Mouse (Mus musculus): ENCODE measurements around the gene Gata2. TPM values are rescaled to one million over a fixed set of nuclear protein-coding genes. Genes with fewer than 3 reads are reported as not detected.

Gata2 gene
- polyA plus RNA-seq, 1 experiment from 2014 or later = 3.4 TPM

- no peak overlapping the region for H3K4me2 ChIP-seq (replicated peaks; ENCODE audit: low read depth)
- H3K36me3 ChIP-seq (ENCODE audit: control insufficient read depth, insufficient read depth, low read length) = no peaks in the 10 kb centered on the region
- H3K4me3 ChIP-seq (ENCODE audit: low read depth, low read length) = no peak overlapping the region
- peaks cover 38% of the 10 kb centered on the region for H3K27me3 ChIP-seq (ENCODE audit: control insufficient read depth, insufficient read depth, low read length)
- no peak overlapping the region for H3K9ac ChIP-seq (ENCODE audit: low read length)
- no peak for ATAC-seq (ENCODE audit: low FRiP score, low TSS enrichment)
- H3K4me1 ChIP-seq (replicated peaks; ENCODE audit: control insufficient read depth, insufficient read depth) = no peaks in the 10 kb centered on the region; the same call in 1 of the 2 replicates
- H3K27ac ChIP-seq (replicated peaks) = no peak overlapping the region
- WGBS = 31% methylated on average over 4 of the region's 4 CpGs
- no peaks in the 10 kb centered on the region for H3K9me3 ChIP-seq (ENCODE audit: control insufficient read depth, low read length)
- DNase-seq (ENCODE audit: low spot score) = no peak
- no peak for TF ChIP-seq EP300 (optimal IDR thresholded peaks at IDR 0.05)
- TF ChIP-seq CTCF (IDR thresholded peaks at IDR 0.05; ENCODE audit: low read depth) = no peak
Measured at GRCm38 (mm10) chr6:88191411-88192070, 2.1 kb upstream of the Gata2 start.

DNA sequence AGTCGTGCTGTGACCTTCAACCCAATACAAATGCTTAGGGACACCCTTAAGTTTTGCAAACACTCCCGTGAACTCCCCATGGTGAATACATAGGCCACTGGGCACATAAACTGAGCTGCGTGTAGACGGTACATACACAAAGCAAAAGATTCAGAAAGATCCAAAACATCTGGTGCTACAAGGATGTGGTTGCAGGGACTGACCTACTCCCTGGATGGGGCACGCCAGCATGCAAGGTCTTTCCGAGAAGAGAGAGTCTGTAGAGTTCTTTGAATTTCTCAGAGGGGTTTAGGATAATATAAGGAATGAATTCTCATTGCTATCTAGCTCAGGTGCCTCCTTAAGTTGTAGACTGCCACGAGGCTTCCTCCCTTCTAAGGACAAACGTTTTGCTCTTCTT, 935 bp upstream of the Gata2 start:
- Histone ChIP-seq H3K27me3 (ENCODE audit: control insufficient read depth, insufficient read depth, low read length) (peaks cover 44% of the 10 kb centered on the region), H3K4me3 (ENCODE audit: low read depth, low read length) (no peak overlapping the region), H3K9ac (ENCODE audit: low read length) (no peak overlapping the region), H3K36me3 (ENCODE audit: control insufficient read depth, insufficient read depth, low read length) (no peaks in the 10 kb centered on the region), H3K27ac (replicated peaks) (no peak overlapping the region), H3K4me2 (replicated peaks; ENCODE audit: low read depth) (no peak overlapping the region), H3K9me3 (ENCODE audit: control insufficient read depth, low read length) (no peaks in the 10 kb centered on the region), H3K4me1 (replicated peaks; ENCODE audit: control insufficient read depth, insufficient read depth) (peaks cover 4% of the 10 kb centered on the region)
- TF ChIP-seq CTCF (IDR thresholded peaks at IDR 0.05; ENCODE audit: low read depth) (no peak), EP300 (optimal IDR thresholded peaks at IDR 0.05) (no peak)
- no peak for ATAC-seq (ENCODE audit: low FRiP score, low TSS enrichment)
- no peak for DNase-seq (ENCODE audit: low spot score)
- WGBS = 31% methylated on average over 8 of the region's 8 CpGs

DNA sequence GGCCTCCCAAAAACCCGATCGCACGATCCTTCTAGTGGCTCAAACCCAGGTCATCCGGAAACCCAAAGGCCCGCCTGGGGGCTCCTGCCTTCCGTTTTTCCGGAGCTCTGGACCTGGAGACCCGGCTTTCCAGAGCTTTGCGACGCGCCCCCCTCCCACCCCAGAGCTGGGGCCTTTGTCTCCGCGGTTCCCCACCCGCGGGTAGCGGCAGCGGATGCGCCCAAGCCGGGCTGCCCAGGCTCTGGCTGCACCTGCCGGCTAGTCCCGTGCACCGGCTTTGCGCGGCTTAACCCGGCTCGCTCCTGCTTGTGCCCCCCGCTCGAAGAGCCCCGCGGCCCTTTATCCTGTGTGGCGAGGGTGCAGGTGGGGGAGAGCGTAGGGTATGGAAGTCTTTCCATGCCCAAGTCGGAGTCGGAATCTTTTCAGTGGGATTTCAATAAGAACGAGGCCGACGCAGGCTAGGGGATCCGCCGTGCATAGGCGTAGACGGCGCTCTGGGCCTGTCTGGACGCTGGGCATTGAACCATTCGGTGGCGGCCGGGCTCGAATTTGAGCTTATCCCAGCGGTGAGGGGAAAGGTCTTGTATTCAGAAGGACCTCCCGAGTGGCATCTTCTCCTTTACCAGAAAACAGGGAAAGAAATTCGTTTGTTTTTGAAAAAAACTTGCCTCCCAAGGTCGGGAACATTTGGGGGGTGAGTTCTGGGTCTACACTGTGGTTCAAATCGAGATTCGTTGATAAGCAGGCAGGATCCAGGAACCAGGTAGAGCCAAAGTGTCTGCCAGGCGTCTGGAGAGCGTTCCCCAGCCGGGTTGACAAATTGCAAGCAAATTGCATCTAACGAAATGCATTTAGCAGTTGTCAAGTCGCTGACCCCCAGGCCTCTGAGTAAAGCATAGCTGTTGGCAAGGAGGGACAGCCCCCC, 624 bp downstream of the Gata2 start:
- Histone ChIP-seq H3K4me1 (replicated peaks; ENCODE audit: control insufficient read depth, insufficient read depth) (peaks cover 4% of the 10 kb centered on the region), H3K4me2 (replicated peaks; ENCODE audit: low read depth) (peak overlapping the region; percentile 52), H3K36me3 (ENCODE audit: control insufficient read depth, insufficient read depth, low read length) (no peaks in the 10 kb centered on the region), H3K9me3 (ENCODE audit: control insufficient read depth, low read length) (no peaks in the 10 kb centered on the region), H3K27ac (replicated peaks) (no peak overlapping the region), H3K9ac (ENCODE audit: low read length) (no peak overlapping the region), H3K27me3 (ENCODE audit: control insufficient read depth, insufficient read depth, low read length) (peaks cover 51% of the 10 kb centered on the region), H3K4me3 (ENCODE audit: low read depth, low read length) (peak overlapping the region; percentile 38)
- DNase-seq (ENCODE audit: low spot score) (peak; percentile 36), ATAC-seq (ENCODE audit: low FRiP score, low TSS enrichment) (no peak)
- TF ChIP-seq EP300 (optimal IDR thresholded peaks at IDR 0.05) = no peak
- TF ChIP-seq CTCF (IDR thresholded peaks at IDR 0.05; ENCODE audit: low read depth) = no peak
- WGBS = 6% methylated on average over 58 of the region's 58 CpGs

DNA sequence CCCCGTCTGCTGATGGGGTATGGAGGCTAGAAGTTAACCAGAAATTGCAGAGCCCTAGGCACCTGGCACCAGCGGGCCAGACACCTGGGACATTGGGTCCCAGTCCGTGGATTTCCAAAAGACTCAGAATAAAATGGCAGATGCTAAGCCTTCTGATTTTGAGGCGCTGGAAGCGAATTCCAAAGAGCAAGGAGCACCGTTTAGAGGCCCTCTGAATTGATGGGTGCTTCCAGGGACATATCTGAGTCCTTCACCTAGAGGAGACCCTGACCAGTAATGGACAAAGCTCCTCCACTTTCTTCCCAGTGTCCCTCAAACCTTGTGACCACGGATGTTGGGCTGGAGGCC, 1.3 kb downstream of the Gata2 start:
- no peaks in the 10 kb centered on the region for H3K36me3 ChIP-seq (ENCODE audit: control insufficient read depth, insufficient read depth, low read length)
- H3K27me3 ChIP-seq (ENCODE audit: control insufficient read depth, insufficient read depth, low read length) = peaks cover 46% of the 10 kb centered on the region
- no peak overlapping the region for H3K9ac ChIP-seq (ENCODE audit: low read length)
- DNase-seq (ENCODE audit: low spot score) (no peak), ATAC-seq (ENCODE audit: low FRiP score, low TSS enrichment) (no peak)
- H3K4me3 ChIP-seq (ENCODE audit: low read depth, low read length) = no peak overlapping the region
- TF ChIP-seq CTCF (IDR thresholded peaks at IDR 0.05; ENCODE audit: low read depth) (no peak), EP300 (optimal IDR thresholded peaks at IDR 0.05) (no peak)
- 23% methylated on average over 7 of the region's 7 CpGs for WGBS
- no peak overlapping the region for H3K4me2 ChIP-seq (replicated peaks; ENCODE audit: low read depth)
- H3K27ac ChIP-seq (replicated peaks) = no peak overlapping the region
- H3K4me1 ChIP-seq (replicated peaks; ENCODE audit: control insufficient read depth, insufficient read depth) = peaks cover 4% of the 10 kb centered on the region
- H3K9me3 ChIP-seq (ENCODE audit: control insufficient read depth, low read length) = no peaks in the 10 kb centered on the region

GRCm38 (mm10) chr6:88196054-88196732, 2.5 kb downstream of the Gata2 start:
- H3K9me3 ChIP-seq (ENCODE audit: control insufficient read depth, low read length) = no peaks in the 10 kb centered on the region
- H3K27me3 ChIP-seq (ENCODE audit: control insufficient read depth, insufficient read depth, low read length) = peaks cover 44% of the 10 kb centered on the region
- H3K4me2 ChIP-seq (replicated peaks; ENCODE audit: low read depth) = peak overlapping the region; percentile 52
- H3K4me3 ChIP-seq (ENCODE audit: low read depth, low read length) = peak overlapping the region; percentile 35
- no peak overlapping the region for H3K27ac ChIP-seq (replicated peaks)
- no peak for TF ChIP-seq CTCF (IDR thresholded peaks at IDR 0.05; ENCODE audit: low read depth)
- no peak for TF ChIP-seq EP300 (optimal IDR thresholded peaks at IDR 0.05)
- H3K4me1 ChIP-seq (replicated peaks; ENCODE audit: control insufficient read depth, insufficient read depth) = peaks cover 4% of the 10 kb centered on the region
- ATAC-seq (ENCODE audit: low FRiP score, low TSS enrichment) (no peak), DNase-seq (ENCODE audit: low spot score) (no peak)
- no peaks in the 10 kb centered on the region for H3K36me3 ChIP-seq (ENCODE audit: control insufficient read depth, insufficient read depth, low read length)
- WGBS = 13% methylated on average over 33 of the region's 33 CpGs
- H3K9ac ChIP-seq (ENCODE audit: low read length) = no peak overlapping the region

Measured in stomach, postnatal 0 days (tissue).